ENCODE assay signal across 13 mouse cellular contexts in genomic region chr2:126477556-126477955, GRCm38 (mm10). TPM values are rescaled to one million over a fixed set of nuclear protein-coding genes. Genes with fewer than 3 reads are reported as not detected.
A peak's percentile ranks its signal among the peaks of the same experiment; 100 is the strongest.
DNase-seq lines count a peak whose midpoint lies in the region; ATAC-seq and TF ChIP-seq lines count a peak whose summit lies in the region.
"Had no signal": no experiment of that assay in that cellular context is flagged by ENCODE, and none has a peak within 500 bp of the region (broad histone marks: within the 10 kb centered on the region; RNA-seq: fewer than 3 reads in every experiment).

No protein-coding gene starts in this region.

- no peak for TF ChIP-seq CTCF in gastrocnemius, adult 2 months (IDR thresholded peaks at IDR 0.05)

- no peak overlapping the region for H3K27ac ChIP-seq in gastrocnemius, adult 2 months
- no peak overlapping the region for H3K27ac ChIP-seq in forebrain, embryonic 13.5 days
- H3K27ac ChIP-seq: embryonic facial prominence, embryonic 15.5 days; kidney, embryonic 15.5 days; liver, embryonic 13.5 days had no signal

- H3K9ac ChIP-seq in forebrain, embryonic 13.5 days: no peak overlapping the region
- H3K9ac ChIP-seq: embryonic facial prominence, embryonic 15.5 days; kidney, embryonic 15.5 days; liver, embryonic 13.5 days had no signal

- no peak overlapping the region for H3K4me2 ChIP-seq in forebrain, embryonic 13.5 days
- H3K4me2 ChIP-seq: embryonic facial prominence, embryonic 15.5 days; kidney, embryonic 15.5 days; liver, embryonic 13.5 days had no signal

- H3K36me3 ChIP-seq in forebrain, embryonic 13.5 days (ENCODE audit: poor library complexity, severe bottlenecking): no peaks in the 10 kb centered on the region
- H3K36me3 ChIP-seq: embryonic facial prominence, embryonic 15.5 days; kidney, embryonic 15.5 days; liver, embryonic 13.5 days had no signal

- H3K9me3 ChIP-seq in forebrain, embryonic 13.5 days (replicated peaks): no peaks in the 10 kb centered on the region
- H3K9me3 ChIP-seq: embryonic facial prominence, embryonic 15.5 days; kidney, embryonic 15.5 days; liver, embryonic 13.5 days had no signal

- 86% methylated on average over 7 of the region's 7 CpGs for WGBS in forebrain, embryonic 13.5 days

- H3K27me3 ChIP-seq in forebrain, embryonic 13.5 days: no peaks in the 10 kb centered on the region
- H3K27me3 ChIP-seq: embryonic facial prominence, embryonic 15.5 days; kidney, embryonic 15.5 days; liver, embryonic 13.5 days had no signal

- peak; percentile 62 for ATAC-seq in granulocyte monocyte progenitor cell, adult 5-6 weeks (replicated peaks; ENCODE audit: poor library complexity, severe bottlenecking)
- peak; percentile 29 for ATAC-seq in megakaryocyte progenitor cell, adult 5-6 weeks (replicated peaks; ENCODE audit: poor library complexity)
- no peak for ATAC-seq in forebrain, embryonic 13.5 days
- ATAC-seq: CD4-positive, CD25-positive, alpha-beta regulatory T cell, adult 4 months had no signal

- H3K4me1 ChIP-seq in forebrain, embryonic 13.5 days: no peaks in the 10 kb centered on the region
- H3K4me1 ChIP-seq: embryonic facial prominence, embryonic 15.5 days; kidney, embryonic 15.5 days; liver, embryonic 13.5 days had no signal

- DNase-seq in gastrocnemius, adult 2 months: peak; percentile 25
- no peak for DNase-seq in gastrocnemius, postnatal 36 days
- peak; percentile 50 for DNase-seq in left cerebral cortex, postnatal 4 days
- no peak for DNase-seq in left cerebral cortex, postnatal 10 days (ENCODE audit: extremely low spot score in 1 of 2, low spot score in 2 of 2)
- DNase-seq in urinary bladder, postnatal 36 days (ENCODE audit: low spot score in 2 of 2): no peak
- DNase-seq: liver, embryonic 13.5 days; spleen, adult 18-20 months had no signal

- H3K4me3 ChIP-seq in gastrocnemius, adult 2 months: no peak overlapping the region
- H3K4me3 ChIP-seq in forebrain, embryonic 13.5 days: no peak overlapping the region
- H3K4me3 ChIP-seq: embryonic facial prominence, embryonic 15.5 days; kidney, embryonic 15.5 days; liver, embryonic 13.5 days had no signal

- intact Hi-C loops in gastrocnemius, adult 2 months (cut with DNase I): no loop called here
- intact Hi-C loops in gastrocnemius, postnatal 36 days (cut with DNase I): no loop called here
- intact Hi-C loops in left cerebral cortex, postnatal 4 days (cut with DNase I): no loop called here
- intact Hi-C loops in left cerebral cortex, postnatal 10 days (cut with DNase I): no loop called here

RNA-seq across cellular contexts. Expression of gene Atp8b4, which starts 22.9 kb away (rescaled TPM):
- under 1 TPM; 0.11 to 0.13 TPM for total RNA-seq in gastrocnemius, adult 2 months (2021)
- total RNA-seq in gastrocnemius, postnatal 36 days (2021): under 1 TPM; 0.17 to 0.20 TPM
- total RNA-seq in left cerebral cortex, postnatal 4 days (2021): under 1 TPM; 0.14 to 0.16 TPM
- not detected for total RNA-seq in left cerebral cortex, postnatal 10 days (2021)
- 230 and 261 TPM in 2 replicates for total RNA-seq in granulocyte monocyte progenitor cell, adult 5-6 weeks (2014; fragmentation: Nextera tagmentation)
- 411 and 415 TPM in 2 replicates for total RNA-seq in granulocyte monocyte progenitor cell, adult 5-6 weeks (2017)
- 276 and 297 TPM in 2 replicates for total RNA-seq in megakaryocyte progenitor cell, adult 5-6 weeks (2015)
- 305 and 319 TPM in 2 replicates for total RNA-seq in megakaryocyte progenitor cell, adult 5-6 weeks (2017)
- polyA plus RNA-seq in forebrain, embryonic 13.5 days (2015; fragmentation: Nextera tagmentation; extraction: Ambion mirVana): 0.09 TPM in 1 of 2 replicates, not detected in the other

Comparison
In these comparisons a context has a peak if more than half of its experiments do, and no peak if none do; other contexts are left out.
1. DNase-seq: peak in gastrocnemius, adult 2 months (single experiment) and left cerebral cortex, postnatal 4 days (single experiment); none in gastrocnemius, postnatal 36 days (0 of 2), left cerebral cortex, postnatal 10 days (0 of 2) and urinary bladder, postnatal 36 days (0 of 2).
2. RNA of gene Atp8b4, which starts 22.9 kb away (total RNA-seq): 230 to 415 TPM in granulocyte monocyte progenitor cell, adult 5-6 weeks and 276 to 319 TPM in megakaryocyte progenitor cell, adult 5-6 weeks; 0.17 to 0.20 TPM in gastrocnemius, postnatal 36 days, 0.14 to 0.16 TPM in left cerebral cortex, postnatal 4 days, 0.11 to 0.13 TPM in gastrocnemius, adult 2 months and not detected in left cerebral cortex, postnatal 10 days; every median in the first group is over 100 times any median in the second.